Mouse (Mus musculus) spleen, adult 2 months (tissue): ENCODE measurements around the gene Amer3. TPM values are rescaled to one million over a fixed set of nuclear protein-coding genes. Genes with fewer than 3 reads are reported as not detected.

Experiments used
- DNase-seq, 2 experiments: peaks; one replicate each; pipeline versions ENCODE4 v3.0.0 to v3.0.0-alpha.2; 2012 to 2021; ENCODE audit warnings: low spot score in 2 of 2, low read depth in 1 of 2
- H3K27ac ChIP-seq: fragments of 200-500 bp; 2 replicates; pipeline ENCODE4 v1.5.1; 2012; ENCODE audit warnings: low read length, inconsistent platforms; ENCODE audit not compliant: insufficient read depth
- H3K27me3 ChIP-seq: fragments of 200-500 bp; 2 replicates; pipeline ENCODE4 v1.6.1; 2012; ENCODE audit warnings: mild to moderate bottlenecking, moderate library complexity, low read length, inconsistent platforms; ENCODE audit not compliant: control insufficient read depth, insufficient read depth
- H3K36me3 ChIP-seq: fragments of 200-500 bp; 2 replicates; pipeline ENCODE4 v1.6.1; 2012; ENCODE audit warnings: mild to moderate bottlenecking, low read length, inconsistent platforms; ENCODE audit not compliant: control insufficient read depth, insufficient read depth
- H3K4me1 ChIP-seq: fragments of 200-500 bp; 2 replicates; pipeline ENCODE4 v1.6.1; 2011; ENCODE audit warnings: inconsistent platforms; ENCODE audit not compliant: control insufficient read depth, insufficient read depth, insufficient read length
- H3K4me3 ChIP-seq: fragments of 200-500 bp; 2 replicates; pipeline ENCODE4 v1.5.1; 2011; ENCODE audit warnings: mild to moderate bottlenecking, inconsistent platforms; ENCODE audit not compliant: insufficient read depth, insufficient read length; ENCODE audit errors: extremely low read depth
- CTCF ChIP-seq: fragments of 200-500 bp; IDR thresholded peaks from 2 replicates; pipeline ENCODE4 v1.5.1; 2011; ENCODE audit warnings: mild to moderate bottlenecking, inconsistent platforms; ENCODE audit not compliant: insufficient read depth, insufficient read length, insufficient replicate concordance; ENCODE audit errors: extremely low read depth
- POLR2A ChIP-seq: fragments of 200-500 bp; IDR thresholded peaks from 2 replicates; pipeline ENCODE4 v1.6.1; 2011; ENCODE audit warnings: low read depth, low read length, inconsistent platforms
- WGBS: fragments of 180-500 bp; shearing (Covaris S2); methylation state at CpG from one replicate; pipeline ENCODE4 v1.1.7; 2018; 5-methylcytosine and 5-hydroxymethylcytosine counted together
- polyA plus RNA-seq: library from polyadenylated mRNA; depleted of rRNA; stranded (reverse); fragments of >200 nt; gene quantifications from 2 replicates; pipeline ENCODE4 v1.2.3, GENCODE M21; 2012

Amer3 gene
- polyA plus RNA-seq, 1 experiment: 0.01 TPM

DNA sequence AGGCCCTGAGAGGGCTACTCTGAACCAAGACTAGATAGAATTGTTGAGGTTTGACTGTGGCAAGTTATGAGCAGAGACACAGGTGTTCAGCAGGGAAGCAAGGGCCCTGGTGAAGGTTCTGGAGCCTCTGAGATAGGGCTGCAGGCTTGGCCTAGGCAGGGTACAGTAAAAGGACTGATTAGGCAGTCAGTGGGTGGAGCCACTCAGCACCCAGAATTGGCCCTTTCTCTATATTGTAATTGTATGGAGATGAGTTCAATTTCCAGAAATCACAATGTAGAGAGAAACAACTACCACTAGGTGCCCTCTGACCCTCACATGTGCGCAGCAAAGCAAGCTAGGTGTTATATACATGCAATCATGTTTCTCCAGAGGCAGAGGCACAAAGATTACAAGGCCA is 25.8 kb upstream of the Amer3 start:
- no peak overlapping the region for H3K4me3 ChIP-seq
- 76% methylated on average over 1 of the region's 1 CpGs for WGBS
- no peaks in the 10 kb centered on the region for H3K36me3 ChIP-seq
- H3K27ac ChIP-seq: no peak overlapping the region
- H3K27me3 ChIP-seq: no peaks in the 10 kb centered on the region
- DNase-seq: no peak
- TF ChIP-seq POLR2A (no peak), CTCF (no peak)
- no peaks in the 10 kb centered on the region for H3K4me1 ChIP-seq

- Histone ChIP-seq H3K36me3 (no peaks in the 10 kb centered on the region), H3K27ac (no peak overlapping the region), H3K4me1 (no peaks in the 10 kb centered on the region), H3K4me3 (no peak overlapping the region), H3K27me3 (no peaks in the 10 kb centered on the region)
- TF ChIP-seq CTCF (no peak), POLR2A (no peak)
- 53% methylated on average over 7 of the region's 7 CpGs for WGBS
- DNase-seq: no peak
Measured at GRCm38 (mm10) chr1:34554275-34554674, 25.2 kb upstream of the Amer3 start.

DNA sequence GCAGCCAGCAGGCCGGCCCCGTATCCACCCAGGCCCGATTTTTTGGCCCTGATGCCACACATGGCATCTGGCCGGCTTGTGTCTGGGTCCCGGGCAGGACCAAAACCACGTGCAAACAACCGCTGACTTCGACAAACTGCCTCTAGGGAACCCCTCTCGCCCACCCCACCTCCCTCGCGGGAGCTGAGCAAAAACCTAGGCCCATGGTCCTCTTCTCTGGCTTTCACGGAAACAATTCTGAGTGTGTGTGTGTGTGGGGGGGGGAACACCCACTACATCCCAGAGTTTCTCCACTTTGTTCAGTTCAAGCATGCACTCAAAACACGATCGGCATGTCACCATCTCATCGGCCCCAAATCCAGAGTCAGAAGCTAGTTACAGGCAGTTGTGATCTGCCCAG is 18.6 kb upstream of the Amer3 start, which contains the start of gene Prss40:
Prss40 (minus strand) TSS at position 101 of the 400 bp plus-strand sequence.
- H3K4me3 ChIP-seq: no peak within 1 kb of the TSS
- no peaks in the 10 kb centered on the region for H3K4me1 ChIP-seq
- H3K36me3 ChIP-seq: no peaks in the 10 kb centered on the region
- WGBS: 88% methylated on average over 15 of the region's 15 CpGs
- DNase-seq: no peak
- no peaks in the 10 kb centered on the region for H3K27me3 ChIP-seq
- no peak within 1 kb of the TSS for H3K27ac ChIP-seq
- TF ChIP-seq POLR2A (no peak), CTCF (no peak)

DNA sequence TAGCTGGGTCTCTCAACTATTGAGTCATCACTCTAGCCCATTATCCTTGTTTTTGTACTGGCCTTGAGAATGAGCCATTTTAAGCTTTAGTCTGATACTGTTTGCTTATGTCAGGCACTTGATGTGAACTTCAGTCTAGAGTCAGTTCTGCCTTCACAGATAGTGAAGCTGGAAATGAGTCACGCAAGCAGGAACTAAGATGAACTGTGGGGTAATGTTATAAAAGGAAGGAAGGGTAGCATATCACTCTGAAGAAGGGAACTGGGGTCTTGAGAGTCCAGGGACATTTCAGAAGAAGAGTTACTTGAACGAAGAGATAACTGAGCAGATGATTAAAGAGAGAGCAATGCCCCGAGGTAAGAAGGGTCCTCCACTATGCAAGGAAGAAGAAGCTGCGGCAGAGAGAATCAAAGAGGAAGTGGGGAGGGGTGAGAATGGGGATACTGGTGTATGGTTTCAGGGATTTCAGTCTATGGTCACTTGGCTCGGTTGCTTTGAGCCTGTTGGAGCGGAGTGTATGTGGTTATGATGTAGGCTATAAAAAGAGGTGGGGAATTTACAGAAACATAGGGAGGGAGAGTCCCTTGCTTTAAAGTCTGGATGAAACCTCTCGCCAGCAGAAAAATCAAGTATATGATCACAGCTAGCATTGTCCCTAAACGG is 14.9 kb upstream of the Amer3 start:
- no peak overlapping the region for H3K27ac ChIP-seq
- H3K4me1 ChIP-seq: no peaks in the 10 kb centered on the region
- no peaks in the 10 kb centered on the region for H3K36me3 ChIP-seq
- 40% methylated on average over 8 of the region's 8 CpGs for WGBS
- H3K27me3 ChIP-seq: no peaks in the 10 kb centered on the region
- DNase-seq: no peak
- no peak overlapping the region for H3K4me3 ChIP-seq
- TF ChIP-seq POLR2A: no peak
- no peak for TF ChIP-seq CTCF

- no peaks in the 10 kb centered on the region for H3K4me1 ChIP-seq
- DNase-seq: no peak
- H3K4me3 ChIP-seq: no peak overlapping the region
- H3K27ac ChIP-seq: no peak overlapping the region
- H3K36me3 ChIP-seq: no peaks in the 10 kb centered on the region
- WGBS: 97% methylated on average over 2 of the region's 2 CpGs
- H3K27me3 ChIP-seq: no peaks in the 10 kb centered on the region
- TF ChIP-seq CTCF (no peak), POLR2A (no peak)
Measured at GRCm38 (mm10) chr1:34568120-34568519, 11.3 kb upstream of the Amer3 start.

GRCm38 (mm10) chr1:34569876-34570275 is 9.6 kb upstream of the Amer3 start:
- Histone ChIP-seq H3K27me3 (no peaks in the 10 kb centered on the region), H3K4me3 (no peak overlapping the region), H3K27ac (no peak overlapping the region), H3K4me1 (no peaks in the 10 kb centered on the region), H3K36me3 (no peaks in the 10 kb centered on the region)
- TF ChIP-seq CTCF (no peak), POLR2A (no peak)
- no peak for DNase-seq
- 91% methylated on average over 2 of the region's 2 CpGs for WGBS

- H3K36me3 ChIP-seq: no peaks in the 10 kb centered on the region
- H3K27ac ChIP-seq: no peak overlapping the region
- no peak for TF ChIP-seq POLR2A
- no peak for TF ChIP-seq CTCF
- no peaks in the 10 kb centered on the region for H3K4me1 ChIP-seq
- no peak overlapping the region for H3K4me3 ChIP-seq
- no peaks in the 10 kb centered on the region for H3K27me3 ChIP-seq
- no peak for DNase-seq
- 83% methylated on average over 6 of the region's 6 CpGs for WGBS
Measured at GRCm38 (mm10) chr1:34571431-34571830, 8.0 kb upstream of the Amer3 start.
